Mouse (Mus musculus) heart, embryonic 12.5 days (tissue): ENCODE measurements at regions not wholly inside any gene's neighbourhood (a gene's known extent, or its start where the extent isn't known, plus 50 kb on each side); places are given as distances from the start of the nearest gene placed in this dataset.

ENCODE experiments used
- ATAC-seq: fragments of 200-750 bp; cut with Nextera tagmentation; 2 replicates; pipeline ENCODE4 v1.8.0; 2017; ENCODE audit warnings: moderate TSS enrichment, moderate library complexity; ENCODE audit not compliant: insufficient number of reproducible peaks, low FRiP score
- H3K27ac ChIP-seq: fragments of 300-500 bp; sonication (generic); 2 replicates; pipeline ENCODE4 v1.5.1; 2016; ENCODE audit warnings: mild to moderate bottlenecking, moderate library complexity; ENCODE audit not compliant: poor library complexity, severe bottlenecking
- H3K27me3 ChIP-seq: fragments of 300-500 bp; sonication (generic); replicated peaks from 2 replicates; pipeline ENCODE4 v1.6.1; 2016; ENCODE audit warnings: mild to moderate bottlenecking, moderate library complexity
- H3K36me3 ChIP-seq: fragments of 300-500 bp; sonication (generic); 2 replicates; pipeline ENCODE4 v1.6.1; 2016; ENCODE audit warnings: mild to moderate bottlenecking, moderate library complexity
- H3K4me1 ChIP-seq: fragments of 300-500 bp; sonication (generic); replicated peaks from 2 replicates; pipeline ENCODE4 v1.6.1; 2016; ENCODE audit warnings: mild to moderate bottlenecking
- H3K4me2 ChIP-seq: fragments of 300-500 bp; sonication (generic); 2 replicates; pipeline ENCODE4 v1.6.1; 2016; ENCODE audit warnings: mild to moderate bottlenecking, moderate library complexity
- H3K4me3 ChIP-seq: fragments of 300-500 bp; sonication (generic); 2 replicates; pipeline ENCODE4 v1.5.1; 2016; ENCODE audit warnings: mild to moderate bottlenecking
- H3K9ac ChIP-seq: fragments of 300-500 bp; sonication (generic); 2 replicates; pipeline ENCODE4 v1.6.1; 2016; ENCODE audit warnings: mild to moderate bottlenecking, moderate library complexity
- H3K9me3 ChIP-seq: fragments of 300-500 bp; sonication (generic); replicated peaks from 2 replicates; pipeline ENCODE4 v1.6.1; 2016; ENCODE audit warnings: mild to moderate bottlenecking, moderate library complexity
- WGBS: fragments of 180-500 bp; shearing (Covaris S2); methylation state at CpG from one replicate; pipeline ENCODE4 v1.1.7; 2016; 5-methylcytosine and 5-hydroxymethylcytosine counted together

DNA sequence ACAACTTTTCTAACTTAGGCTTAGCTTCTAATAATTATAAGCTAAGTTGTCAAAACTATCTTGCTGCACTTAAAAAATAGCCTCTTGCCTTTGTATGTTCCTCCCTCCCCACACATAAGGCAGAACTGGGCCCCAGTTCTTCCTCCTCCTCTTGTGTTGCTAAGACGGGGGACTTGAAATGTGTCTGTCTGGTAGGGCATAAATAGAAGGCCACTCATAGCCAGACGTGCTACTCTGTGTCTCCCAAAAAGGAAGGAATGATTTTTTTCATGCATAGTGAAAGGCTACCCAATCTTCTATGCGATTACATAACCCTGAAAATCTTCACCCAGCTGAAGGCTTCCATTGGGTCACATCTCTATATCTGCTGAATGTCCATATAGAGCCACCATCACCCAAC, 183.5 kb downstream of the Hsfy2 start:
- 65% methylated on average over 3 of the region's 3 CpGs for WGBS
- H3K4me3 ChIP-seq: no peak overlapping the region
- H3K4me2 ChIP-seq: no peak overlapping the region
- no peaks in the 10 kb centered on the region for H3K4me1 ChIP-seq
- no peaks in the 10 kb centered on the region for H3K36me3 ChIP-seq
- 0 out of 2 replicates have a peak, but pooled peaks cover 2% of the 10 kb centered on the region for H3K9me3 ChIP-seq
- no peaks in the 10 kb centered on the region for H3K27me3 ChIP-seq
- no peak for ATAC-seq
- no peak overlapping the region for H3K9ac ChIP-seq
- no peak overlapping the region for H3K27ac ChIP-seq

GRCm38 (mm10) chr1:56442835-56443234, 194.4 kb downstream of the Hsfy2 start:
- ATAC-seq: no peak
- H3K4me2 ChIP-seq: no peak overlapping the region
- WGBS: 63% methylated on average over 1 of the region's 1 CpGs
- no peaks in the 10 kb centered on the region for H3K27me3 ChIP-seq
- no peak overlapping the region for H3K9ac ChIP-seq
- no peaks in the 10 kb centered on the region for H3K36me3 ChIP-seq
- no peaks in the 10 kb centered on the region for H3K4me1 ChIP-seq
- H3K9me3 ChIP-seq: no peaks in the 10 kb centered on the region
- H3K27ac ChIP-seq: no peak overlapping the region
- no peak overlapping the region for H3K4me3 ChIP-seq

DNA sequence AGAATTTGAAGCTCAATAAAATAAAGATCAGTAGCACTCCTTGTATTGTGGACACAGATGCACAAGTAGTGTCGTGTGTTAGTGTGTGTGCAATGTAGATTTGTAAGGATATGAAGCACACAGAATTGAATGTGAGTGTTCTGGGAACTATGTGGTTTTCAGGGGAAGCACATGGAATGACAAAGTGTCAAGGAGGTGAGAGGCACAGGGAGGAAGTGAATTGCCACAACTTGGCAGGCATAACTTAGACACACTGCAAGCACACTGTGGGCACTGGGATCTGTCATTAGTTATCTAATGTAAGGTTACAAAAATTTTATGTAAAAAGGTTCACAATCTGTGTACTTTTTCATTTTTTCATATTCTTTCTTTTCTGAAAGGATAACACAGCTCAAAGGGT, 230.4 kb downstream of the Hsfy2 start:
- ATAC-seq: no peak
- Histone ChIP-seq H3K27me3 (no peaks in the 10 kb centered on the region), H3K9me3 (no peaks in the 10 kb centered on the region), H3K4me2 (no peak overlapping the region), H3K27ac (no peak overlapping the region), H3K9ac (no peak overlapping the region), H3K4me1 (no peaks in the 10 kb centered on the region), H3K4me3 (no peak overlapping the region), H3K36me3 (no peaks in the 10 kb centered on the region)
- 78% methylated on average over 1 of the region's 1 CpGs for WGBS

- Histone ChIP-seq H3K9me3 (no peaks in the 10 kb centered on the region), H3K4me3 (no peak overlapping the region), H3K4me2 (no peak overlapping the region), H3K36me3 (no peaks in the 10 kb centered on the region), H3K9ac (no peak overlapping the region), H3K27me3 (no peaks in the 10 kb centered on the region), H3K27ac (no peak overlapping the region), H3K4me1 (no peaks in the 10 kb centered on the region)
- ATAC-seq: no peak
- 81% methylated on average over 2 of the region's 2 CpGs for WGBS
These were observed 233.9 kb downstream of the Hsfy2 start for GRCm38 (mm10) chr1:56403351-56403750.

- H3K4me2 ChIP-seq: no peak overlapping the region
- no peak overlapping the region for H3K9ac ChIP-seq
- no peaks in the 10 kb centered on the region for H3K36me3 ChIP-seq
- 82% methylated on average over 6 of the region's 6 CpGs for WGBS
- H3K27ac ChIP-seq: no peak overlapping the region
- no peaks in the 10 kb centered on the region for H3K9me3 ChIP-seq
- no peaks in the 10 kb centered on the region for H3K4me1 ChIP-seq
- H3K27me3 ChIP-seq: no peaks in the 10 kb centered on the region
- no peak for ATAC-seq
- no peak overlapping the region for H3K4me3 ChIP-seq
These were observed 241.4 kb downstream of the Hsfy2 start for GRCm38 (mm10) chr1:56395832-56396231.

DNA sequence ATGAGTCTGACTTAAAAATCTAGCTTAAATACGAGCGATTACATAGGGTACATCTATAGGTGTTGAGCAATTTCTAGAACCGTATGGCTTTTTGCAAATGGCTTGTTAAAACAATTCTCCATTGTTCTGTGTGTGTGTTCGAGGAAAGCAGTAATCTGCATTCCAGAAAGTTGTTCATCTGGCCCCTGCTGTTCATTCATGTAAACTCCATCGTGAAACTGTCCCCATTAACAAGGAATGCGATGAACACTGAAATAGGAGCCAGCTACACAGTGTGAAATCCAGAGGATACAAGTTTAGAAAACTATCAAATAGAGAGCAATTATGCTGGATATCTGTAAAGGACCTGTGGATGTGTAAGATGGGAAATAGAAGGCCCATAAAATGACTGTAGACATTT, 250.1 kb downstream of the Hsfy2 start:
- Histone ChIP-seq H3K9ac (no peak overlapping the region), H3K36me3 (no peaks in the 10 kb centered on the region), H3K27me3 (no peaks in the 10 kb centered on the region), H3K9me3 (no peaks in the 10 kb centered on the region), H3K4me3 (no peak overlapping the region), H3K27ac (no peak overlapping the region), H3K4me1 (no peaks in the 10 kb centered on the region), H3K4me2 (no peak overlapping the region)
- 56% methylated on average over 6 of the region's 6 CpGs for WGBS
- no peak for ATAC-seq

DNA sequence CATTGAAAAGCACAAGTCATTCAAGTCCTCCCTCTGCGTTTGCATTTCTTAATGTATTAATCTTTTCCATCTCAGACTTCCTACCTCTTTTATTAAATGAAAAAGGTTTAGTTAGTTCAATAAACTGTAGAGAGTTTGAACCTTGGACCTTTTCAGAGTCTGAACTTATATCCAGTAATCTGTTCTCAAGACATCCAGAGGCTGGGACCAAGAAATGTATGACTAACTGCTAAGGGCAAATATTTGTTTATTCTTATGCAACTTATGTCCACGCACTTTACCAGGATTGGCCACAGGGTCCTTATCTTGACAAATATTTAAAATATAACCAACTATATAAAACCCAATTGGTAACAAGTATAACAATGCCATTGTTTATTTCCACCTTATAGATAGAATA, 270.9 kb downstream of the Hsfy2 start:
- no peak for ATAC-seq
- H3K9me3 ChIP-seq: no peaks in the 10 kb centered on the region
- H3K9ac ChIP-seq: no peak overlapping the region
- no peaks in the 10 kb centered on the region for H3K4me1 ChIP-seq
- H3K36me3 ChIP-seq: no peaks in the 10 kb centered on the region
- WGBS: 69% methylated on average over 2 of the region's 2 CpGs
- no peak overlapping the region for H3K27ac ChIP-seq
- H3K27me3 ChIP-seq: no peaks in the 10 kb centered on the region
- no peak overlapping the region for H3K4me2 ChIP-seq
- H3K4me3 ChIP-seq: no peak overlapping the region

DNA sequence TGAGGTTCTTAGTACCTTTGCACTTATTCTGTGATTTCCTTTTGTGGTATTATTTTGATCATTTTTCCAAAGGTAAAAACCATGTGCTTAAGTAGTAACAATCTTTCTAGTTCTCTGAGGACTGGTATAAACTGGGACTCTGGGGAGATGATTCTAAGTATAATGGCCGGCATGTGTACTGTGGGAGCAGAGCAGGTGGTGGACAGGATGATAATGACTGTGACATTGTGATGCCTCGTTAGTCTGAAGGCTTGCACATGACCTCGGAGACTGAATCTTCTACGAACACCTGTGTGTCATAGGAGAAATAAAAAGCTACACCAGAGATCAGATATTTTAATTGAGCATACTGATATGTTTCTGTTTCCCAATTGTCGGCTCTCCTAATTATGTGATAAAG, 276.4 kb downstream of the Hsfy2 start:
- no peak overlapping the region for H3K27ac ChIP-seq
- H3K9ac ChIP-seq: no peak overlapping the region
- WGBS: 81% methylated on average over 5 of the region's 5 CpGs
- H3K9me3 ChIP-seq: no peaks in the 10 kb centered on the region
- H3K4me2 ChIP-seq: no peak overlapping the region
- H3K27me3 ChIP-seq: no peaks in the 10 kb centered on the region
- no peak overlapping the region for H3K4me3 ChIP-seq
- H3K36me3 ChIP-seq: no peaks in the 10 kb centered on the region
- ATAC-seq: no peak
- H3K4me1 ChIP-seq: no peaks in the 10 kb centered on the region

GRCm38 (mm10) chr1:56346638-56347037, 290.6 kb downstream of the Hsfy2 start:
- no peak overlapping the region for H3K4me2 ChIP-seq
- no peak overlapping the region for H3K9ac ChIP-seq
- 66% methylated on average over 4 of the region's 4 CpGs for WGBS
- no peak overlapping the region for H3K4me3 ChIP-seq
- no peak overlapping the region for H3K27ac ChIP-seq
- H3K9me3 ChIP-seq: no peaks in the 10 kb centered on the region
- no peaks in the 10 kb centered on the region for H3K36me3 ChIP-seq
- no peaks in the 10 kb centered on the region for H3K4me1 ChIP-seq
- no peak for ATAC-seq
- H3K27me3 ChIP-seq: no peaks in the 10 kb centered on the region

GRCm38 (mm10) chr1:56344952-56345351, 292.3 kb downstream of the Hsfy2 start:
- H3K9me3 ChIP-seq: no peaks in the 10 kb centered on the region
- no peaks in the 10 kb centered on the region for H3K36me3 ChIP-seq
- H3K4me3 ChIP-seq: no peak overlapping the region
- no peak overlapping the region for H3K4me2 ChIP-seq
- H3K4me1 ChIP-seq: no peaks in the 10 kb centered on the region
- no peak for ATAC-seq
- H3K9ac ChIP-seq: no peak overlapping the region
- H3K27me3 ChIP-seq: no peaks in the 10 kb centered on the region
- H3K27ac ChIP-seq: no peak overlapping the region
- WGBS: 60% methylated on average over 6 of the region's 6 CpGs

GRCm38 (mm10) chr1:56327381-56327780, 309.9 kb downstream of the Hsfy2 start:
- 76% methylated on average over 5 of the region's 5 CpGs for whole genome bisulfite sequencing
- no peak for ATAC-seq
- H3K27ac ChIP-seq: no peak overlapping the region
- no peaks in the 10 kb centered on the region for H3K27me3 ChIP-seq
- H3K36me3 ChIP-seq: no peaks in the 10 kb centered on the region
- H3K4me3 ChIP-seq: no peak overlapping the region
- no peak overlapping the region for H3K9ac ChIP-seq
- H3K9me3 ChIP-seq: no peaks in the 10 kb centered on the region
- no peak overlapping the region for H3K4me2 ChIP-seq
- H3K4me1 ChIP-seq: no peaks in the 10 kb centered on the region

GRCm38 (mm10) chr1:56308586-56308985, 328.6 kb downstream of the Hsfy2 start:
- Histone ChIP-seq H3K27ac (no peak overlapping the region), H3K9ac (no peak overlapping the region), H3K9me3 (no peaks in the 10 kb centered on the region), H3K4me1 (no peaks in the 10 kb centered on the region), H3K27me3 (no peaks in the 10 kb centered on the region), H3K36me3 (no peaks in the 10 kb centered on the region), H3K4me2 (no peak overlapping the region), H3K4me3 (no peak overlapping the region)
- no peak for ATAC-seq
- 55% methylated on average over 3 of the region's 3 CpGs for WGBS
